Mouse (Mus musculus) adrenal gland, postnatal 10 days (tissue): Measurements from ENCODE around the gene Omp. TPM values are rescaled to one million over a fixed set of nuclear protein-coding genes. Genes with fewer than 3 reads are reported as not detected.

Source experiments
- DNase-seq: peaks from one replicate; pipeline ENCODE4 v3.0.0; 2021; ENCODE audit warnings: mixed read lengths
- total RNA-seq, 2 experiments: library from RNA; stranded (reverse); gene quantifications; 2 replicates each; pipeline ENCODE4 v1.2.3; 2021

Omp gene
- total RNA-seq, 2 experiments from 2014 or later, result 0.66 to 1.2 TPM

GRCm38 (mm10) chr7:98171141-98172073, 26.1 kb upstream of the Omp start:
- peak; percentile 32 for DNase-seq

DNA sequence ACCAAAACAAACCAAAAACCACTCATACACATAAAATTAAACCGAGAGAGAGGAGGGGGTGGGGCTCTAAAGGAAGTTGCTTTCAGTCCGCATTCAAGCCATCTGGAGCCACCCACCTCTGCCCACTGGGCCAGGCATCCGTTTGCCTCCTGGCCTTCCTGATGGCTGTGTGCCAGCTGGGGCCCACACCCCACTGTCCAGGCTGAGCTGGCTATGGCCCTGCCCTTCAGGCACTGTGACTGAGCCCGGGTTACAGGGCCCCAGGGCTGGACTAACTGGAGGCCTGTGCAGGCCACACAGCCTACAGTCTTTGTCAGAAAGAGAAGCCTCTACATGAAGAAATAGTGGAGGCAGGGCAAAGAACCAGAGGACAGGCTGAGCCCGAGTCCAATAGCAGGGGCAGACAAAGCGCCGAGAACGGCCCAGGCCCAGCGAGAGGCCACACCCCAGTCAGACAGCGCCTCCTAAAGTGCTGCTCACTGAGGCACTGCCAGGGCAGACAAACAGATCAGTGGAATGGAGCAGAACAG, 19.8 kb upstream of the Omp start:
- DNase-seq, result no peak

GRCm38 (mm10) chr7:98164382-98164998, 19.2 kb upstream of the Omp start:
- no peak for DNase-seq

GRCm38 (mm10) chr7:98163700-98164099, 18.4 kb upstream of the Omp start:
- DNase-seq, result peak; percentile 49

- DNase-seq, result no peak
Measured at GRCm38 (mm10) chr7:98162239-98162638, 16.9 kb upstream of the Omp start.

DNA sequence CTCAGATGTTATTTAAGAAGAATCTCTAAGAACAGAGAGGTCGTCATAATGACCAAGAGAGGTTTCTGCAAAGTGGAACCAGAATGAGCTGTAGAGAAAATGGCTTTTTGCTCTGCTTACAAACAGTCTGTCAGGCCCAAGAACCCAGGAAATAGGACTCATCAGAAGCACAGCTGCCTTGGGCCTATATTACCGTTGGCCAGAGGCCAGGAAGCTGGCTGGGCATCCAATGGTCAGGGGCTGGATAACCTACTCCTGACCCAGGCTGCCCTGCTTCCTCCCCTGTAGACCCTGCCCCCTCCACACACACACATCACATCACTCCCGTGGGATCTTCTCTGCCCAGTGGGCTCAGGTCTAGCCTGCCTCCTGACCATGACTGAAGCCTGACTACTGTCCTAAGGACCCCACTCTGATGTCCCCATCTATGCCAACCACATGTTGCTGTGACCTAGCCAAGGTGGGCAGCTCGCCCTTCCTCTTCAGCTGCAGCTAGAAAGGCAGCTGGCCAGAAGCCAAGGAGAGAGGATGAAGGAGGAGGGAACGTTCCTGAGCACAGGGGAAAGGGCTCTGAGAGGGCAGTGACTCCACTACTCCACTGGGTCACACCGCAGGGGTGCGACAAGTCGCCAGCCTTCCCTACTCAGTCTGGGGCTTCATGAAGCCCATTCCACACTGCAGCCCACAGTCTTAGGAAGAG, 14.9 kb upstream of the Omp start:
- no peak for DNase-seq

DNA sequence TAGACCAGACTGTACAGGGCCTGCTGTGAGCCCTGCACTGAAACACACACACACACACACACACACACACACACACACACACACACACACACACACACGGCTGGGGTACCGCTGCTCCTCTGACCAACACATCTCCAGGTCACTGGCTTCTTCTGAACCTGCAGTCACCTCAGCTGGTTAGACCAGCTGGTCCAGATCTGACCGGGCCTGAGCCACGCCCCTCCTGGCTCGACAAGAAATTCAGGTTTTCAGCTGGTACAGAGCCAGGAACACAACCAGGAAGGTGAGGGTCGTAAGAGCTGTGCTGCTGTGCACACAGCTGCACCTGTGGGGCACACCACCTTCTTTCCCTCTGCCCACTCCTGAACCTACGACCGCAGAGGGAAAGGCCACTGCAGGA, 13.2 kb upstream of the Omp start:
- DNase-seq, result no peak

GRCm38 (mm10) chr7:98157636-98158332, 12.5 kb upstream of the Omp start:
- DNase-seq, result no peak

GRCm38 (mm10) chr7:98156280-98156665, 11.0 kb upstream of the Omp start:
- DNase-seq, result peak; percentile 51

- peak; percentile 80 for DNase-seq
Measured at GRCm38 (mm10) chr7:98155546-98156279, 10.4 kb upstream of the Omp start.

GRCm38 (mm10) chr7:98153892-98154291, 8.6 kb upstream of the Omp start:
- DNase-seq, result no peak

GRCm38 (mm10) chr7:98153345-98153744, 8.0 kb upstream of the Omp start:
- DNase-seq, result no peak

DNA sequence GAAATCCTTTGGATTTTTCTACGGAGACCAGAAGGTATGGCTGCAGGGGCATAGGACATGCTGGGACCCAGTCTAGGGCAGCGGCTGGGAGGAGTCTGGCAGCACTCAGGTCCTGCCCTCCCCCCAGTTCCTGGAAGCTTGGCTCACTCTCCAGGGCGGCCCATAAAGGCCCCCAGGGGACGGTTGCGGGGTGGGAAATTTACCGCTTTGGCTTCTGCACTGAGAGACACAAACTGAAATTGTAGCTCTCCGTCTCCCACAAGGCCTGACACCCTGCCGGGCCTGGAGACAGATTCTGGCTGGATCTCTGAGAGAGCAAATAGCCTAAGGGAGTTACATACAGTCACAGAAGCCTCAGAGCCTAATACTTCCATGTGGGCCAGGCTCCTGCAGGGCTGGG, 7.1 kb upstream of the Omp start:
- DNase-seq, result peak; percentile 43

- DNase-seq, result peak; percentile 62
Measured at GRCm38 (mm10) chr7:98150525-98150924, 5.2 kb upstream of the Omp start.

DNA sequence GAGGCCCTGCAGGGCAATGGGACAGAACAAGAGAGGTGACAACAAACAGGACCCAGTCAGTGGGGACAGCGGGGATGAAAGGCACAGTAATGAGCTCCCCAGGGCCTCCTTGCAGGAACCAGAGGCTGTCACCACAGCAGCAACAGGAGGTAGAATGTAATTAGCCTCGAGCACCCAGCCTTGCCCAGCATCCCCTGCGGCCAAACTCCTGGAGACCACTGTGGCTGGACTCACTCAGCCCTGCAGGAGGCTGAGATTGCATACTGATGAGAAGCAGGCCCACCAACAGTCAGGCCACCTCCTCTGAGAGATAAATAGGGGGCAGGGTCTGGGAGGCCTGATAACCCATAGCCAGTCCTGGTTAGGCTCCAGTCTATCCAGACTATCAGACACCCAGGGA, 4.5 kb upstream of the Omp start:
- no peak for DNase-seq

- no peak for DNase-seq
Measured at GRCm38 (mm10) chr7:98148721-98149407, 3.6 kb upstream of the Omp start.

- DNase-seq, result peak; percentile 69
Measured at GRCm38 (mm10) chr7:98147766-98148165, 2.5 kb upstream of the Omp start.

- DNase-seq, result no peak
Measured at GRCm38 (mm10) chr7:98146447-98146845, 1.1 kb upstream of the Omp start.

DNA sequence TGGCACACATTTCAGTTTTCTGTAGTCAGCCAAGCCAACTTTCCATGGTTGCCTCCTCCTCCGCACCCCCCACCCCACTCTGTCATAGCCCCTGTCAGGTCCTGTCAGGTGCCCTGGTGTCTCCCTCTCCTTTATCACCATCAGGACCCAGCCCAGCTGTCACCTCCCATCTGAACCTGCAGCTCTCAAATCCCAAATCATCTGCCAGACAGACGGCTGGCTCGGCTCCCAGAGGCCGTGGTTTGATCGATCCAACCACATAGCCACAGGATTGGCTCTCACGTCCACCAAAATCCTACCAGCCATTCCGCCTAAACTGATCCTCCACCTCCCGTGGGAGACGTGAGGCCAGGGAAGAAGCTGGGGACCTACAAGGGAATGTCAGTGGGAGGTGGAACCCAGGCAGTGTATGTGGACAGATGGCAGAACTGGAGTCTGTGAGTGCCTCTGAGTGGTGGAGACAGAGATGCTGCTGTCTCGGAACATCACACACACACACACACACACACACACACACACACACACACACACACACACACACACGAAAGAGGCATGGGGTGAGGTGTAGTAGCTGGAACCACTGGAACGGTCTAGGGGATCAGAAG, 642 bp upstream of the Omp start:
- DNase-seq, result no peak

GRCm38 (mm10) chr7:98142648-98143047, 2.7 kb downstream of the Omp start:
- DNase-seq, result no peak
